Mouse (Mus musculus) lung, postnatal 36 days (tissue): ENCODE data around the gene Rhot2.
A peak's percentile ranks its signal among the peaks of the same experiment; 100 is the strongest.

Source experiments
- DNase-seq: peaks from one replicate; pipeline ENCODE4 v3.0.0; 2022; ENCODE audit warnings: mixed read lengths

Gene Rhot2

GRCm38 (mm10) chr17:25840519-25840918 lies 4.1 kb downstream of the Rhot2 start:
- DNase-seq, result no peak

DNA sequence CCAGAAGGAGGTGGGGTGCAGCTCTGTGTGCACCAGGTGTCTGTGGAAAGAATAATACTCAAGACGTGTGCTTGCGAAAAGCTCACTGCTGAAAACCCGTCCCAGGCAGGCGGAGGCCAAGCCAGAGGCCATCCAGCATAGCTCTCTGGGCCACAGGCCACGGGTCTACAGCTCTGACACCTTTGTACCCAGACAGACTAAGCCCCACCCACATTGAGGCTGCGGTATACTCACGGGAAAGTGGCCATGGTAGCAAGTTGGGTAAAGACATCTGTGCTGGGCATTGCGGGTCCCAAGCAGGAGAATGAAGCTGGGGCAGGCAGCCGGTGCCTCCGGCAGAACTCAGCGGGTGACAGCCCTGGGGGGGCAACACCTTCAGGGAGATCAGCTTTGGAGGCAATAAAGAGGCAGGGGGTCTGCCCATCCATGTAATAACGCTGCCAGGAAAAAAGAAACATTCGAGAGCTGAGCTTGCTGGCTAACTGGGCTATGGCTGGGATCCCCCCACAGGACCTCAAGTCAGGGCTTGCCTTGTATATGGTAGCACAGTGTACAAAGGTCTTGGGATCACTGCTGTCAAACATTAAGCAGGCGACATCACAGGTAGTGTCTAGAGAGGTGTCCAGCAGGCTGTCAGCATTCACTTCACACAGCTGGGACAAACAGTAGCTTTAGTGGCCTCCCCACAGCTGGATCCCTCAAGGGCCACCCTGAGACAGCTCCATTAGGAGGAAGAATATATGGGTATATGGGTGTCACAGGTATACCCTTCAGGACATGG lies 5.0 kb downstream of the Rhot2 start:
- DNase-seq, result no peak

- no peak for DNase-seq
Measured at GRCm38 (mm10) chr17:25838904-25839303, 5.7 kb downstream of the Rhot2 start.

DNA sequence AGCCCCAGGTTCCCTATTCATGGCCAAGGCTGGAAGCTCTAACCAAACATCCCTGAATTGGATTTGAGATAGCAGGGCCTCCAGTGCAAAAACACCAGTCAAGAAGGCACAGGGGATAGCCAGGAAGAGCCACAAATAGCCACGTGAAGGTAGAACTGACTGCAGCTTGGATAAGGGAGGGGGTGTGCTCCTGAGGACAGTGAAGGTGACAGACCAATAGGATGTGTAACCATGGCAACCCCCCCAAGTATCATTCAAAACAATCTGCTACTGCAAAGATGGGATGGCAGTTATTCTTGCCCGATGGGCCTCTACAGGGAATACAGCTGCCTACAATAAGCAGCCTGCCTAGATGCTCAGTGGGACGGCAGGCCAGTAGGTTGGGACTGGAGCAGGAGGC lies 7.1 kb downstream of the Rhot2 start:
- DNase-seq, result no peak

- DNase-seq, result peak; percentile 61
Measured at GRCm38 (mm10) chr17:25837076-25837410, 7.6 kb downstream of the Rhot2 start, which contains the start of gene Rhbdl1. Gene Rhbdl1, minus strand, starts transcription at chr17:25837295.

DNA sequence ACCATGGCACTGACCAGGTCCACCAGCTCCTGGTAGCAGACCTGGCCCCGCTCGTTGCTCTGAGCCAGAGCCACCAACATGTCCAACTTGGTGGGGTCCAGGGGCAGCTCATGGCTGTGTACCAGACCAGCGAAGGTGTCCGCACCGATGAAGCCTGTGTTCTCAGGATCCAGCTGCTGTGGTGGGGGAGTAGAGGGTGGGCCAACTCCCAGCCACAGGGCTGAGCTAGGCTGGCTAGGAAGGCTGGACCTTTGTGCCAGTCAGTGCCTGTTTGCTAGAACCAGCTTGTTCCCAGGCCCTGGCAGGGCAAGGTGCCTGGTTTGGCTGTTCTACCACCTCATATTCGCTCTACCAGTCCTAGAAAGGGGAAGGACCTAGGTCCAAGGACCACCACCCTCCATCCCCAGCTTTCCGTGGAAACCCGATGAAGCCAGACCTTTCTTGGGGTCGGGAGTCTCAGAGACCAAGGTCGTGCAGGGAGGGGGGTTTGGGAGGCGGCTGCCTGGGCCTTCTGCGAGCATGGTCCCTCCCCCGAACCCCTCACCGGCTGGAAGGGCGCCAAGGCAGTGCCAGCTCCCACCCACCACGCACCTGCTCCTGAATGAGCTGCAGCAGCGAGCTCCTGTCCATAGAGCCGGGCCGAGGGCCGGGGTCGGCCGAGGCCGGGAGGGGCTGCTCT lies 8.1 kb downstream of the Rhot2 start:
- no peak for DNase-seq

- no peak for DNase-seq
Measured at GRCm38 (mm10) chr17:25835816-25836215, 8.8 kb downstream of the Rhot2 start.

DNA sequence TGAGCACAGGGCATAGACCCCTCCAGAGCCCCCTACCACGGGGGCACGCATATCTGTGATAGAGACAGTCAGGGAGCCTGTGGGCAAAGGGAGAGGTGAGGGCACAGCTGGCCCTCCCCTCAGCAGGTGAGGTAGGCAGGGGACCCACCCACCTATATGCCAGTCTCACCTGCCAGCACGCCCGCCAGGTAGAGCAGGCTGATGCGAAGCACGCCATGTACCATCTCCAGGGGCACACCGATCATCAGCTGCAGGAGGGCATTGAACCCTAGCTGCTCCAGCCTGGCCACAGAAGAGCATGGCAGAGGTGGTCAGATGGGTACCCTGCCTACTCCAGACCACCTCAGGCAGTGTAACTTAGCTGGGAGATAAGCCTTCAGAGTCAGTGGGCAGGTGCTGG lies 9.3 kb downstream of the Rhot2 start:
- DNase-seq, result no peak

- DNase-seq, result no peak
Measured at GRCm38 (mm10) chr17:25834595-25835222, 9.9 kb downstream of the Rhot2 start.

GRCm38 (mm10) chr17:25833961-25834594 lies 10.6 kb downstream of the Rhot2 start:
- DNase-seq, result peak; percentile 23

DNA sequence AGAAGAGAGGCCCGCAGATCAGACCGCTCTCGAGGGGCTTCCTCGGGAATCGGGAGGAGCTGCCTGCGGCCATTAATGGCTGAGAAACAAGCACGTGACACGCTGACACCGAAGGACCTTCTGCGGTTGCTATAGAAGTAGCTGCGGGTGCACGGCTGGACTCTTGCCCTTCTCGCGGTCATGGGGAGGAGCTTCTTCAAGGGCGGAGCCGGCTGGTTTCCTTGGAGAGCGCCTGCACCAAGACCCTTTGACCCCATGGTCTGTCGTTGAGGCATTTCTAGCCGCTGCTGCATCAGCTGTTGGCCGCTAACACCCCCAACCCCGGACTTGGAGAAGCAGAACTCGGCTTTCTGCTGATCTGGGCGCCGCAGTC lies 11.4 kb downstream of the Rhot2 start, which contains the start of gene Stub1:
Stub1 (minus strand) TSS at position 114 of the 373 bp plus-strand sequence.
- peak; percentile 94 for DNase-seq

- DNase-seq, result peak; percentile 100
Measured at GRCm38 (mm10) chr17:25832436-25833290, 12.0 kb downstream of the Rhot2 start.

- no peak for DNase-seq
Measured at GRCm38 (mm10) chr17:25831451-25832281, 13.0 kb downstream of the Rhot2 start.

DNA sequence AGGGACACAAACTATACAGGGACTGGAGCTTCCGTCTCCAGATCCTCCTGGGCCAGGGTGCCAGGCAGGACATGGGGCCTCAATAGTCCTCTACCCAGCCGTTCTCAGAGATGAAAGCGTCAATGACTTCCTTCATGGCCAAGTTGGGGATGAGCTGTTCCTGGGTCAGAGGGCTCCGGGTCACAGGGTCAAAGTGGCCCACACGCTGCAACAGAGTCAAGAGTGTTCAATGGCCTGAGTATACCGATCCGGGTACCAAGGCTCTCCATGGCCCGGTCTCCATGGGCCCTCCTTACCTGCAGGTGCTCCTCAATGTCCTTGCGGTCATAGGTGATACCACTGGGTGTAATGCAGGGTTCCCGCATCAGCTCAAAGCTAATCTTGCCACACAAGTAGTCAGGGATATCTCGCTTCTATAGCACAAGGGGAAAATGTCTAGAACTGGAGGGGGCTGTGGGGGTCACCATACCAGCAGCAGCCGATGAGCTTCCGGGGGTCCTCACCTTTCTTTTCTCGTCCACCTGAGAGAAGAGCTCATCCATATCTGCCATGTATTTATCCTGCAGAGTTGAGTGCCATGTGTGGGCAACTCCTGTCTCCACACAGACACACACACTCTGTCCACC lies 13.7 kb downstream of the Rhot2 start:
- DNase-seq, result no peak

DNA sequence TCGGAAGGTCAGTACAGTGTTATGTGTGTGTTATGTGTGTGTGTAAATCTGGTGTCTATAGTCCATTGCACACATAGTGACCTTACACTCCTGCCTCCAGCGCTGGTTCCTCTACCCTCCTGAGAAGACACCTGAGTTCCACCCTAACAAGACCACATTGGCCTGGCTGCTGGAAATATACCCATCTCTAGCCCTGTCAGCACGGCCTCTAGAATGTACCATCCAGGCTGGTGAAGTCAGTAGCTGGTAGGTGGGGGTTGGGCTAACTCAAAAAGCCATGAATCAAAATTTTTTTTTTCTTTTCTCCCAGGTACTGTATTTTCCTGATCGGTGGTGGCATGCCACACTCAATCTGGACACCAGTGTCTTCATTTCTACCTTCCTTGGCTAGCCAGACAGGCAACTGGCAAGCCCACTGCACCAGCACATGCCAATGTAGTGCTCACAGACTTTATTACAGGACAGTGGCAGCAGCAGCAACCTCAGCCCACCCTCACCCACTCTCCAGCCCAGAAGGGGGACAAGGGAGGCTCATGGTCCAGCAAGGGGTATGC lies 14.4 kb downstream of the Rhot2 start:
- DNase-seq, result no peak

GRCm38 (mm10) chr17:25829558-25830017 lies 15.1 kb downstream of the Rhot2 start:
- DNase-seq, result no peak

DNA sequence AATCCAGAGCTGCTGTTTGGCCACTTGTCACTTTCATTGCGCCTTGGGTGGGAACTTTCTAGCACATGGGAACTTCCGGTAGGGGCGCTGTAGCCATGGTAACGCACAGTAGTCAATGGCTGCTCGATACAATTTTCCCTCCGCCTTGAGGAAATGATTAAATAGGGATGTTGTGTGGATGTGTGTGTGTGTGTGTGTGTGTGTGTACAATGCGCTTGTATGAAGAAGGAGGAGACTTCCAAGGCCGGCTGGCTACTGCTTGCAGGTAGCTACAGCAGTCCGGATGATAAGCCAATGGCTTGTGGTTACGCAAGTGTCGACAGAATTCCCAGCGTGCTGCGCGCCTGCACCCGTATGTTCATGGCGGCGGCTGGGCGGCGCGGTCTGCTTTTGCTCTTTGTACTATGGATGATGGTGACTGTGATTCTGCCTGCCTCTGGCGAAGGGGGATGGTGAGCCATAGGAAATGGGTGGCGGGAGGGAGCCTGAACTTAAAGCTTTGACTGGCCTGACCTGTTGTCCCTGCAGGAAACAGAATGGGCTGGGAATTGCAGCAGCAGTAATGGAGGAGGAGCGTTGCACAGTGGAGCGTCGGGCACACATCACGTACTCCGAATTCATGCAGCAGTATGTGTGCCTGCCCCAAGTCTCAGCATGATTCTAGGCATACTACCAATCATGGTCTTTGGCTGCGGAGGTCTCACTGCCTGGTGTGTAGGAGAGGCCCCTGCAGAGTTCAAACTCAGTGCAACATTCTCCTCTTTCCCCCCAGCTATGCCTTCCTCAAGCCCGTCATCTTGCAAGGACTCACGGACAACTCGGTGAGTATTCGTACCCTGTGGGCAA lies 15.7 kb downstream of the Rhot2 start, which contains the start of gene Jmjd8:
Jmjd8 (plus strand) TSS at position 156 of the 846 bp plus-strand sequence.
- peak; percentile 83 for DNase-seq

- DNase-seq, result no peak
Measured at GRCm38 (mm10) chr17:25828223-25828594, 16.4 kb downstream of the Rhot2 start.

GRCm38 (mm10) chr17:25827546-25828222 lies 17.0 kb downstream of the Rhot2 start:
- DNase-seq, result no peak
